Comparison of ENCODE assay signal across 8 mouse cellular contexts in genomic region chr10:94943846-94944690, GRCm38 (mm10). TPM values are rescaled to one million over a fixed set of nuclear protein-coding genes. Genes with fewer than 3 reads are reported as not detected.
A peak's percentile ranks its signal among the peaks of the same experiment; 100 is the strongest.
DNase-seq lines count a peak whose midpoint lies in the region; ATAC-seq and TF ChIP-seq lines count a peak whose summit lies in the region.

No protein-coding gene starts in this region.

- no peak for TF ChIP-seq EP300 in heart, postnatal 0 days (IDR thresholded peaks at IDR 0.05; ENCODE audit: low read depth)

- no peaks in the 10 kb centered on the region for H3K36me3 ChIP-seq in forebrain, embryonic 10.5 days (replicated peaks)
- H3K36me3 ChIP-seq in heart, postnatal 0 days (replicated peaks; ENCODE audit: control insufficient read depth, insufficient read depth, low read length), result no peaks in the 10 kb centered on the region

- H3K4me1 ChIP-seq in forebrain, embryonic 10.5 days, result peaks cover 65% of the 10 kb centered on the region
- peaks cover 15% of the 10 kb centered on the region for H3K4me1 ChIP-seq in heart, postnatal 0 days (ENCODE audit: control insufficient read depth, insufficient read depth)

- H3K27ac ChIP-seq in forebrain, embryonic 10.5 days, result peak overlapping the region; percentile 92
- peak overlapping the region; percentile 18; the same call in 1 of the 2 replicates for H3K27ac ChIP-seq in heart, postnatal 0 days (ENCODE audit: low read depth)

- DNase-seq in adrenal gland, postnatal 36 days, result peak; percentile 48 to 80
- peak; percentile 71 for DNase-seq in forebrain, embryonic 10.5 days (ENCODE audit: extremely low spot score, low spot score)
- no peak for DNase-seq in heart, postnatal 0 days (ENCODE audit: low spot score)
- peak; percentile 72 to 84 for DNase-seq in layer of hippocampus, postnatal 10 days (ENCODE audit: low spot score in 2 of 2)
- DNase-seq in lung, postnatal 10 days, result peak; percentile 79
- peak; percentile 36 for DNase-seq in ovary, postnatal 14 days (ENCODE audit: low spot score)
- peak; percentile 81 for DNase-seq in thymus, postnatal 14 days

- peak; percentile 42 for TF ChIP-seq CTCF in heart, postnatal 0 days (IDR thresholded peaks at IDR 0.05; ENCODE audit: low read depth)

- H3K27me3 ChIP-seq in forebrain, embryonic 10.5 days (ENCODE audit: poor library complexity, severe bottlenecking), result peaks cover 90% of the 10 kb centered on the region
- peaks cover 55% of the 10 kb centered on the region for H3K27me3 ChIP-seq in heart, postnatal 0 days (ENCODE audit: control insufficient read depth, insufficient read depth, low read length)

- peak overlapping the region; percentile 99 for H3K4me2 ChIP-seq in heart, postnatal 0 days (ENCODE audit: low read depth, low read length)

- no peaks in the 10 kb centered on the region for H3K9me3 ChIP-seq in forebrain, embryonic 10.5 days
- H3K9me3 ChIP-seq in heart, postnatal 0 days (replicated peaks; ENCODE audit: control insufficient read depth, low read length), result no peaks in the 10 kb centered on the region

- under 1% methylated on average over 109 of the region's 110 CpGs for WGBS in forebrain, embryonic 10.5 days
- 1% methylated on average over 76 of the region's 110 CpGs for WGBS in heart, postnatal 0 days

- ATAC-seq in CD4-positive, CD25-positive, alpha-beta regulatory T cell, adult 4 months, result peak; percentile 28
- peak; percentile 20 for ATAC-seq in heart, postnatal 0 days (ENCODE audit: insufficient read depth, low read depth)

- H3K4me3 ChIP-seq in forebrain, embryonic 10.5 days, result peak overlapping the region; percentile 66
- peak overlapping the region; percentile 82 for H3K4me3 ChIP-seq in heart, postnatal 0 days (ENCODE audit: low read depth, low read length)

- H3K9ac ChIP-seq in heart, postnatal 0 days (replicated peaks; ENCODE audit: low read depth, low read length), result peak overlapping the region; percentile 61

RNA-seq across cellular contexts. Expression of gene Plxnc1, which starts 0.6 kb away (rescaled TPM):
- 10 to 100 TPM; 23.6 to 29.0 TPM for polyA plus RNA-seq in CD4-positive, CD25-positive, alpha-beta regulatory T cell, adult 4 months (2017; shearing (Covaris generic))
- total RNA-seq in adrenal gland, postnatal 36 days (2021), result 1 to 10 TPM; 2.1 to 9.0 TPM
- polyA plus RNA-seq in forebrain, embryonic 10.5 days (2016; fragmentation: Nextera tagmentation; extraction: Ambion mirVana), result 1.8 and 2.1 TPM in 2 replicates
- total RNA-seq in heart, postnatal 0 days (2014; rRNA removed; ENCODE audit: low replicate concordance), result 4.5 and 9.4 TPM in 2 replicates
- 1.4 and 1.5 TPM in 2 replicates for polyA plus RNA-seq in heart, postnatal 0 days (2015; fragmentation: Nextera tagmentation; extraction: Ambion mirVana)
- 10 to 100 TPM; 48.8 to 50.3 TPM for total RNA-seq in layer of hippocampus, postnatal 10 days (2021)
